Mouse (Mus musculus) testis, adult 2 months (tissue): ENCODE measurements around the gene Smndc1.

Experiments
- CTCF ChIP-seq: fragments of 200-500 bp; IDR thresholded peaks from 2 replicates; pipeline ENCODE4 v1.5.1; 2012; ENCODE audit warnings: low read depth, mild to moderate bottlenecking, inconsistent platforms, low read length, moderate library complexity; ENCODE audit not compliant: control insufficient read depth, insufficient read depth, insufficient replicate concordance
- POLR2A ChIP-seq: fragments of 200-500 bp; IDR thresholded peaks from 2 replicates; pipeline ENCODE4 v1.6.1; 2012; ENCODE audit warnings: low read depth, mild to moderate bottlenecking, inconsistent platforms, low read length, moderate library complexity; ENCODE audit not compliant: control insufficient read depth

DNA sequence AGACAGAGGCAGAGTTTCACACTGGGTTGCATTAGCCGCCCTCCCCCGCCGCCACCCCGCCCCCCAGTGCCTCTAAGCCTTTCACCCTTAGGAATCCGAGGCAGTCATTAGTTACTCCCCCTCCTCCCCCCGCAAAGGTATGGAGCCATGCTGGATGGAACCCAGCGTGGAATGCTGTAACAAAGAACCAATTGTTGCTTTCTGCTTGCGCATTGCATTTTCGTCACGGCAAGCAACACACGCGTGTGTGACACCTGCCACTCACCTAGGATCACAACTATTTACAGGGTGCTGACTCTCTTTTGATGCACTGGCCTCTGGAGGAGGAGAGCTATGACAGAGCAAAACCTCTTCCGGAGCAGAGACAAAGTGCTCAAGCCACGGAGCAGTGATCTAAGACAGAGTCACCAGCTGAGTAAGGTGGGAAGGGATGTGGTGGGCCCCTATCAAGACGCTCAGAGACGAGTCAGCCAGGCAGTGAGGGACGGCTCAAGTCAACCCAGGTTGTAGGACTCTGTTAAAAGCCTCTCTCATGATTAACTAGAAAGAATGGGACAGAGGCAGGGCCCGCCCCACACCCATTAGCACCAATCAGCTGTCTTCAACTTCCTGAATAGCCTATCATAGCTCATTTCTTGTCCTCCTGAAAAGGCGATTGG is 30.7 kb upstream of the Smndc1 start:
- TF ChIP-seq CTCF (no peak), POLR2A (no peak)
